Mouse (Mus musculus) lung, adult 2 months (tissue): Measurements from ENCODE around the gene Fancg.

Experiments
- CTCF ChIP-seq: fragments of 200-500 bp; IDR thresholded peaks from 2 replicates; pipeline ENCODE4 v1.5.1; 2011; ENCODE audit warnings: mild to moderate bottlenecking, low read length, control low read depth; ENCODE audit not compliant: insufficient read depth
- POLR2A ChIP-seq: fragments of 200-500 bp; IDR thresholded peaks from 2 replicates; pipeline ENCODE4 v1.6.1; 2011; ENCODE audit warnings: low read depth, mild to moderate bottlenecking, control low read depth, low read length, borderline replicate concordance; ENCODE audit errors: extremely low read depth

DNA sequence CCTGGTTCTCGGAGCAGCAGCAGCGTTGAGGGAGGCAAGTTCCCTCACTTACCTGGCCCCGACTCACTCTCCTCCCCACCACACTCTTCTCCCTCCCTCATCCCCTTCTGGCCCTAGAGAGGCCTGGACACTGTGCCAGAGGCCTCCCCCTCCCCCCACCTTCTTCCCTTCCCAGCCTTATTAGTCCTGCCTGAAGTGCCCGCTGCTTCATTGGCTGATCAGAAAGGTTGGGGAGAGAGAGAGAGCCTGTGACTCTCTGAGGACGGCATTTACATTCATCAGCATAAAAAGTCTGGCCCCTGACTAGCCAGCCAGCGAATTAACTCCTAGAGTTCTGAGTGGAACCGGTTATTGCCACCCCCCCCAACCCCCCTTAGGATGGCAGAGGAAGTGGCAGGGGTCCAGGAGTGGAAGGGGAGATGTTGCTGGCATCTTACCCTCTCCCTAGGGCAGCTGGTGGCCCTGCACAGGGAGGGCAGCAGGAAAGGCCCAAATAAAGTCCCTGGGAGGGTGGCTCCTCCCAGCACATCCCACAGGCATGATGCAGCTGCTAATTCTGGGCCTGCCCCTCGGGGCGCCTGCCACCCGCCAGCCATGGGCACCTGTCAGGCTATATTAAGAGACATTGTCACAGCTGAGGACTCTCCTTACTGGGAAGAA, 56.7 kb downstream of the Fancg start:
- TF ChIP-seq POLR2A (no peak), CTCF (no peak)
